Mouse (Mus musculus) mesoderm, embryonic 11.5 days (tissue): Measurements from ENCODE around the gene Cdk12.
A peak's percentile ranks its signal among the peaks of the same experiment; 100 is the strongest.
"Not testable (repeated sequence)": the region's sequence is repeated elsewhere in the genome, so short reads cannot be mapped to it uniquely, and the experiment has no call there.

Source experiments
- DNase-seq: peaks from one replicate; pipeline ENCODE4 v3.0.0-alpha.2; 2012; ENCODE audit warnings: low read depth, low spot score

Cdk12 gene

GRCm38 (mm10) chr11:98202641-98203350 is at the start of gene Cdk12:
Cdk12 (plus strand) TSS chr11:98203059.
- peak; percentile 99 for DNase-seq

GRCm38 (mm10) chr11:98155094-98155493 is 47.8 kb upstream of the Cdk12 start:
- no peak for DNase-seq

- DNase-seq, result no peak
Observed at GRCm38 (mm10) chr11:98168400-98168799, 34.5 kb upstream of the Cdk12 start.

- not testable (repeated sequence) for DNase-seq
Observed at GRCm38 (mm10) chr11:98182149-98182548, 20.7 kb upstream of the Cdk12 start.

- DNase-seq, result no peak
Observed at GRCm38 (mm10) chr11:98187640-98188395, 15.0 kb upstream of the Cdk12 start.

DNA sequence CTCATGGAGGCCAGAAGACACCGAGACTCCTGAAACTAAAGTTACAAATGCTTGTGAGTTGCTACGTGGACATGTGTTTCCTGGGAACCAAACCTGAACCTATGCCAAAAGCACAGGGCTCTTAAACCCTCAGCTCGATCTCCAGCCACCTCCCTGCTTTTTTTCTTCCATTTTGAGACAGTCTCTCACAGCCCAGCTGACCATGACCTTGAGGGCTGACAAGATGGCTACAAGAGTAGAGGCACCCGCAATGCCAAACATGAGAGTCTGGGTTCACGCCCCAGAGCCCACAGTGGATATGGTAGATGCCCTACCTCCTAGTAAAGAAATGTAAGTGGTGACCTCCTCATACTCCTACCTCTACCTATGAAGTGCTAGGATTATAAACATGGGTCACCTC is 12.0 kb upstream of the Cdk12 start:
- DNase-seq, result no peak

GRCm38 (mm10) chr11:98192901-98193805 is 9.7 kb upstream of the Cdk12 start, which contains the start of gene Med1:
Med1 (minus strand) TSS chr11:98193293.
- peak; percentile 98 for DNase-seq

DNA sequence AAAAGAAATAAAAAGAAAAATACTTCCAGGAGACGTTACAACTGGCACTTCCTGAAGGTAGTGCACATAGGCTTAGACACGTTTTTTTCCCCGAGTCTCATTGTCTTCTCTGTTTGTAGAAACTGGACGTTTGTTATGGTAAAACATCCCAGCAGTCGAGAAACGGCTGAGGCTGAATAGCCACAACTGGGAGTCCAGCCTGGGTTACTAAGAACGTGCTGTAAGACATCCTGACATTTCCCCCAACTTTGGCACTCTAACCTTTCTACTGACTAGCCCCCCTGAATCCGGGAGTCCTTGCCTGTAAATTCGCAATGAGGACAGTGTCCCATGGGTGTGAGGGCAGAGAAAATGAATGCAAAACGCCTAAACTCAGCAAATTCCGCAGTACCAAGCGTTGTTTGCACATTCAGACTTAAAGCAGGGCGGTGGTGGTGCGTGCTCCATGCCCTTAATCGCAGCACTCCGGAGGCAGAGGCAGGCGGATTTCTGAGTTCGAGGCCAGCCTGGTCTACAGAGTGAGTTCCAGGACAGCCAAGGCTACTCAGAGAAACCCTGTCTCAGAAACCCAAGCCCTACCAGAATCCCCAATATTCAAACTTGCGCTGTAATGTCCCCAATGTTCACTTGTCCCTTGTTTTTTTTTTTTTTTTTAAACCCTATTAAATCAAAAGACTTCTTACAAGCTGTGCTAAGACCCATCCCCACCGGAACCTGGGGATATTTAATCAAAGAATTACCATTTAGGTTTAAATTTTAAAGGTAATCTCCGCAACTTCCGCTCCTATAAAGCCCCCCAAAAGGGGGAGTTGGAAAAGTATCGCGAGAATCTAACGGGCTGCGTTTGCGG is 843 bp upstream of the Cdk12 start:
- DNase-seq, result peak; percentile 42

GRCm38 (mm10) chr11:98203351-98203911 is 572 bp downstream of the Cdk12 start:
- DNase-seq, result no peak

DNA sequence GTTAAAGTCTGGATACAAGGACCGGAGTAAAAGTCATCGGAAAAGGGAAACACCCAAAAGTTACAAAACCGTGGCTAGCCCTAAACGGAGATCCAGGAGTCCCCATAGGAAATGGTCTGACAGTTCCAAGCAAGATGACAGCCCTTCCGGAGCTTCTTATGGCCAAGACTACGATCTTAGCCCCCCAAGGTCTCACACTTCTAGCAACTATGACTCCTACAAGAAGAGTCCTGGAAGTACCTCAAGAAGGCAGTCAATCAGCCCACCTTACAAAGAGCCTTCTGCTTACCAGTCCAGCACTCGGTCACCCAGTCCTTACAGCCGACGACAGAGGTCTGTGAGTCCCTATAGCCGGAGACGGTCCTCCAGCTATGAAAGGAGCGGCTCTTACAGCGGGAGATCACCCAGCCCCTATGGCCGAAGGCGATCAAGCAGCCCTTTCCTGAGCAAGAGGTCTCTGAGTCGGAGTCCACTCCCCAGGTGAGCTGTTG is 1.1 kb downstream of the Cdk12 start:
- peak; percentile 26 for DNase-seq

- DNase-seq, result no peak
Observed at GRCm38 (mm10) chr11:98205463-98205862, 2.6 kb downstream of the Cdk12 start.

- DNase-seq, result not testable (repeated sequence)
Observed at GRCm38 (mm10) chr11:98206281-98206680, 3.4 kb downstream of the Cdk12 start.

GRCm38 (mm10) chr11:98209661-98210060 is 6.8 kb downstream of the Cdk12 start:
- not testable (repeated sequence) for DNase-seq

GRCm38 (mm10) chr11:98213311-98213710 is 10.5 kb downstream of the Cdk12 start:
- no peak for DNase-seq

DNA sequence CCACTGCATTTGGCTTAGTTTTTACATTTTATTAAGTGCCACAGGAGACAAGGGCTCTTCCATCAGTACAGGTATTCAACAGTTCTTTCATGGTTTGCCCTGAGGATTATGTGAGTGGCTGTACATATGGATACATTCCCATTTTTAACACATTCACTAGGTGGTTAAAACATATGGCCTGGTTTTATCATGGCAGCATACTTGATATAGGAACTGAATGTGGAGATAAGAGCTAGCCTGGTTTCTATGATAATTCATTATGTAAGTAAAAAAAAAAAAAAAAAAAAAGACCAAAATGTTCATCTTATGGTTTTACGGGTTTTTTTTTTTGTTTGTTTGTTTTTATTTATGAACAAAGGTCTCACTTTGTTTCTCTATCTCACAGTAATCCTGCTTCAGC is 23.5 kb downstream of the Cdk12 start:
- DNase-seq, result no peak

GRCm38 (mm10) chr11:98238416-98238815 is 35.6 kb downstream of the Cdk12 start:
- DNase-seq, result no peak

DNA sequence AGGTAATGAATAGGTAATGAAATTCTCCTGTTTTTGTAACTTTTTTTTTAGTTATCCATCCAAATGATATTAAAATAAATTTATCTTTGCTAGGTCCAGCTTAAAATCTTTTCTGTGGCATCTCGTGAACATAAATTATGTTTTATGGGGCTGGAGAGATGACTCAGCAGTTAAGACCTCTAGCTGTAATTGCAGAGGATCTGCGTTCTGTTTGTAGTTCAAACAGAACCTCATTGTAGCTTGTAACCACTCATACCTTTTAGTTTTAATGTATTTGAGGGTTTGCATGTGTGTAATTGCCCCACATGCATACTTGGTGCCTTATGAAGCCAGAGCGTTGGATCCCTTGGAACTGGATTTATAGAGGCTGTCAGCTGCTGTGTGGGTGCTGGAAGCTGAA is 36.1 kb downstream of the Cdk12 start:
- DNase-seq, result no peak

DNA sequence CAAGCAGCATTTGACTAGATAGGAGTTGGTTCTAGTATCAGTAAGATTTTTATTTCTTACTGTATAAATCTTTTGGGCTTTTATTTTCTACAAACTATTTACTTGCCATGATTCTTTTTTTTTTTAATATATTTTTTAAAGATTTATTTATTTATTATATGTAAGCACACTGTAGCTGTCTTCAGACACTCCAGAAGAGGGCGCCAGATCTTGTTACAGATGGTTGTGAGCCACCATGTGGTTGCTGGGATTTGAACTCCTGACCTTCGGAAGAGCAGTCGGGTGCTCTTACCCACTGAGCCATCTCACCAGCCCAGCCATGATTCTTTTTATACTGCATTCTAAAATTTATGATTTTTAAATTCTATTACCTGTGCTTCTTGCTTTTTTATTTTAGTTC is 40.1 kb downstream of the Cdk12 start:
- DNase-seq, result not testable (repeated sequence)

DNA sequence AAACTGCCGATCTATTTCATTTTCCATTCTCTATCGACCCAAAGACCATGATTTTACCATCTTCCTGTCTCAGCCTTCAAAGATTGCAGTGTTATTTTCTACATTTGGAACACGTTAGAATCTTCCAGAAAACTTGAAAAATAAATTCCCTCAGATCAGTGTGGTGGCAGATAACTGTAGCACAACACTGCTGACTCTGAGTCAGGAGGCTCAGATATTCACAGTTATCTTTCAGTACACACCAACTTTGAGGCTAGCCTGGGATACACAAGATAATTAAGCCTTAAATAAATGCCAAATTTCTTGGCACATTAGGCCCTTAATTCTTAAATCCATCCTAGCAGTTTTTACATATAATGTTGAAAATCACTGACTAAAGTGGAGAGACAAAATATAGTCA is 41.6 kb downstream of the Cdk12 start:
- no peak for DNase-seq

DNA sequence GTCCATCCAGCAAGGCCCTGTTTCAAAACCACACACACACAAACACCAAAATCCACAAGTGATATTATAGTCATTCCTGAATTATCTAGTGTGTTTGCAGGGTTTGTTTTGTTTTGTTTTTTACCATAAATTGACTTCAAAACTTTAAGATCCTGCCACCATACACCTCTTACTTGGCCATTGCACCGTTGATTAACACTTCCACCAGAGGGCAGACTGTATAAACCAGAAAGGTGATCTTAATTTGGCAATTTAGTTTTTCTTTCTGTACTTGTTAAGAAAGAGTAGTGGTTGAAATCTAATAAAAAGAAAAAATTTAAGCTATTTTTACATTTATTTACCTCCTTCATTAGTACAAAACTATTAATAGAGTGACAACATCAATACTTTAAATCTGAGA is 44.5 kb downstream of the Cdk12 start:
- DNase-seq, result no peak
